Mouse (Mus musculus) liver, embryonic 11.5 days (tissue): ENCODE results near the gene Ankzf1. TPM values are rescaled to one million over a fixed set of nuclear protein-coding genes. Genes with fewer than 3 reads are reported as not detected.

Experiments
- ATAC-seq: fragments of 200-750 bp; cut with Nextera tagmentation; replicated peaks from 2 replicates; pipeline ENCODE4 v1.8.0; 2017; ENCODE audit warnings: moderate number of reproducible peaks, mild to moderate bottlenecking, moderate TSS enrichment, moderate library complexity; ENCODE audit not compliant: low FRiP score
- DNase-seq: peaks from one replicate; pipeline ENCODE4 v3.0.0-alpha.2; 2017; ENCODE audit warnings: low spot score
- H3K27ac ChIP-seq: fragments of 300-500 bp; sonication (generic); 2 replicates; pipeline ENCODE4 v1.5.1; 2014; ENCODE audit warnings: mild to moderate bottlenecking, low read depth, low read length, control low read depth
- H3K27me3 ChIP-seq: fragments of 300-500 bp; sonication (generic); replicated peaks from 2 replicates; pipeline ENCODE4 v1.6.1; 2014; ENCODE audit warnings: low read length, mixed read lengths; ENCODE audit not compliant: control insufficient read depth, insufficient read depth
- H3K36me3 ChIP-seq: fragments of 300-500 bp; sonication (generic); 2 replicates; pipeline ENCODE4 v1.6.1; 2014; ENCODE audit warnings: mild to moderate bottlenecking, low read length, moderate library complexity, mixed read lengths; ENCODE audit not compliant: control insufficient read depth, insufficient read depth
- H3K4me1 ChIP-seq: fragments of 300-500 bp; sonication (generic); replicated peaks from 2 replicates; pipeline ENCODE4 v1.6.1; 2014; ENCODE audit warnings: low read length, mixed read lengths; ENCODE audit not compliant: control insufficient read depth, insufficient read depth
- H3K4me2 ChIP-seq: fragments of 300-500 bp; sonication (generic); 2 replicates; pipeline ENCODE4 v1.6.1; 2014; ENCODE audit warnings: mild to moderate bottlenecking, control low read depth, moderate library complexity
- H3K4me3 ChIP-seq: fragments of 300-500 bp; sonication (generic); 2 replicates; pipeline ENCODE4 v1.5.1; 2014; ENCODE audit warnings: low read depth, low read length, control low read depth
- H3K9ac ChIP-seq: fragments of 300-500 bp; sonication (generic); 2 replicates; pipeline ENCODE4 v1.6.1; 2014; ENCODE audit warnings: low read depth, low read length, control low read depth
- H3K9me3 ChIP-seq: fragments of 300-500 bp; sonication (generic); 2 replicates; pipeline ENCODE4 v1.6.1; 2016; ENCODE audit warnings: low read length, inconsistent platforms, mixed read lengths; ENCODE audit not compliant: control insufficient read depth
- whole genome bisulfite sequencing: fragments of 180-500 bp; shearing (Covaris S2); extraction: QIAGEN DNeasy Blood & Tissue Kit; methylation state at CpG from one replicate; pipeline ENCODE4 v1.1.7; 2014; 5-methylcytosine and 5-hydroxymethylcytosine counted together
- polyA plus RNA-seq: library from polyadenylated mRNA; unstranded; fragments of >200 nt; fragmentation: Nextera tagmentation; extraction: Ambion mirVana; gene quantifications from 2 replicates; pipeline ENCODE4 v1.2.1, GENCODE M21; 2014

The Ankzf1 gene
- polyA plus RNA-seq, 1 experiment from 2014 or later: 21.5 TPM

DNA sequence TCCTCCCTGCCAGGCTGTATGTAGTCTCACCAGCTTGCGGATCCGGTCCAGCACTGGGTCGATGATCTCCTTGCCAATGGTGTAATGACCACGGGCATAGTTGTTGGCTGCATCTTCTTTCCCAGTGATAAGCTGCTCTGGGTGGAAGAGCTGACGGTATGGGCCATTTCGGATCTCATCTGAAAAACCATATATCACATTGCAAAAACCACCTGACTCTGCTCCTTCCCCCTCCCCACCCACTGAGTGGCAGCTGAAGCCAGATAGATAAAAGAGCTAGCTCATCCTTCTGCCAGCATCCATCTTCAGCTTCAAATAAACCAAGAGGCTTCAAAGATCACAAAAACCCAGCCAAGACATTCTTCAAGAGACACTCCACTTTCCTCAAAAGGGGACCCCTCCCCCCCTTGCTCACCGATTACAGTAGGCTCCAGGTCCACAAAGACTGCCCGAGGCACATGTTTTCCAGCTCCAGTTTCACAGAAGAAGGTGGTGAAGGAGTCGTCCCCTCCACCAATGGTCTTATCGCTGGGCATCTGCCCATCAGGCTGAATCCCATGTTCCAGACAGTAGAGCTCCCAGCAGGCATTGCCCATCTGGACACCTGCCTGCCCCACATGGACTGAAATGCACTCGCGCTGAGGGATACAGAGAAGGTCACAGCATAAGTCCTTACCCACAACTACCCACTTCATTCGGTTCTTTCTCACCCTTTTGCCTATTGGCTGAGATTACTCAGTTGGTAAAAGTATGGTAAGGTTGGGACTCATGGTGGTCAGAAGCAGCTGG, 25.0 kb downstream of the Ankzf1 start:
- Histone ChIP-seq H3K9me3 (no peaks in the 10 kb centered on the region), H3K4me3 (peak overlapping the region; percentile 75), H3K27ac (peak overlapping the region; percentile 63), H3K9ac (peak overlapping the region; percentile 69), H3K36me3 (peaks cover 31% of the 10 kb centered on the region), H3K4me2 (peak overlapping the region; percentile 100), H3K4me1 (peaks cover 54% of the 10 kb centered on the region), H3K27me3 (peaks cover 18% of the 10 kb centered on the region)
- no peak for DNase-seq
- 60% methylated on average over 13 of the region's 13 CpGs for WGBS
- ATAC-seq: peak; percentile 52

GRCm38 (mm10) chr1:75217893-75218226, 25.9 kb downstream of the Ankzf1 start:
- ATAC-seq (no peak), DNase-seq (no peak)
- H3K36me3 ChIP-seq: peaks cover 28% of the 10 kb centered on the region
- no peaks in the 10 kb centered on the region for H3K9me3 ChIP-seq
- H3K27me3 ChIP-seq: peaks cover 20% of the 10 kb centered on the region
- H3K4me2 ChIP-seq: peak overlapping the region; percentile 100
- peak overlapping the region; percentile 75 for H3K4me3 ChIP-seq
- H3K4me1 ChIP-seq: peaks cover 46% of the 10 kb centered on the region
- peak overlapping the region; percentile 69 for H3K9ac ChIP-seq
- peak overlapping the region; percentile 63 for H3K27ac ChIP-seq
- WGBS: 1% methylated on average over 6 of the region's 6 CpGs

DNA sequence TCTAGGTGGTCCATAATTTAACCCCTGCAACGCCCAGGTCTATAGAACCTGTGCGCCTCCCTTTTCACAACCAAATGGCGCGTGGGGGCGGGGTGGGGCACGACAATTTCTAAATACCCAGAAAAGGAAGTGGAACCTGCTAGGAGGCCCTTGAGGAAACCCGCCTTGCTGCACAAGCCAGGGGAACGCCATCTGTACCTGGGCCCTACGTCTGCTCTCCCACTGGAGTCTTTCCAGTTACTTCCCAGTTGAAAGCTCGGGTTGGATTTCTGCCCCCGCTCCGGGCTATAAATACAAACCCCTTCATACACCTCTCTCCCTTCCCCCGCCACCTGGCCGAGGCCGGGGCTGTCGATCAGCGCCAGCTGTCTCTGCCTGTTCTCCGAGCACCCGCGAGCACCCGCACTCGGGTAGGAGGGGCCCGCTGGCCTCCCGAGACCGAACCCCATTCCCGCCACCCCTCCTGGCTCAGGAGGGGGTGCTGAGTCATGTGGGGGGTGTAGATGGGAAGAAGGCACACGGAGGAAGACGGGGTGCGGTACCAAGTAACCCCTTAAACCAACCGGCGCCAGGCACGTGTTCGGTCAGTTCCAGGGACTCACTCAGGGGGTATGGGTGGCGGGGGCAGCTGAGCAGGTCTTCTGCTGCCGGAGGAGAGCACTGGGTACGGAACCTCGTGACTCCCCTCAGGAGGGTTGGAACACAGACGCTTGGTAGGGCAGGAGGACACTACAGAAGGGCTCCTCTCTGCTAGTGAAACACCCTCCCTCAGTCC, 26.5 kb downstream of the Ankzf1 start:
- peak; percentile 64 for DNase-seq
- WGBS: 1% methylated on average over 38 of the region's 38 CpGs
- peak; percentile 53 for ATAC-seq

GRCm38 (mm10) chr1:75219078-75219477, 27.1 kb downstream of the Ankzf1 start:
- H3K4me1 ChIP-seq: peaks cover 34% of the 10 kb centered on the region
- H3K36me3 ChIP-seq: peaks cover 16% of the 10 kb centered on the region
- peak overlapping the region; percentile 63 for H3K27ac ChIP-seq
- H3K27me3 ChIP-seq: peaks cover 20% of the 10 kb centered on the region
- peak overlapping the region; percentile 69 for H3K9ac ChIP-seq
- ATAC-seq (peak; percentile 89), DNase-seq (peak; percentile 87)
- no peaks in the 10 kb centered on the region for H3K9me3 ChIP-seq
- peak overlapping the region; percentile 100 for H3K4me2 ChIP-seq
- peak overlapping the region; percentile 75 for H3K4me3 ChIP-seq
- WGBS: under 1% methylated on average over 24 of the region's 24 CpGs

More for the DNA sequence above, 26.5 kb downstream of the Ankzf1 start:
- H3K27me3 ChIP-seq: peaks cover 20% of the 10 kb centered on the region
- peak overlapping the region; percentile 100 for H3K4me2 ChIP-seq
- H3K9me3 ChIP-seq: no peaks in the 10 kb centered on the region
- peak overlapping the region; percentile 63 for H3K27ac ChIP-seq
- peak overlapping the region; percentile 69 for H3K9ac ChIP-seq
- peaks cover 22% of the 10 kb centered on the region for H3K36me3 ChIP-seq
- peak overlapping the region; percentile 75 for H3K4me3 ChIP-seq
- H3K4me1 ChIP-seq: peaks cover 41% of the 10 kb centered on the region

DNA sequence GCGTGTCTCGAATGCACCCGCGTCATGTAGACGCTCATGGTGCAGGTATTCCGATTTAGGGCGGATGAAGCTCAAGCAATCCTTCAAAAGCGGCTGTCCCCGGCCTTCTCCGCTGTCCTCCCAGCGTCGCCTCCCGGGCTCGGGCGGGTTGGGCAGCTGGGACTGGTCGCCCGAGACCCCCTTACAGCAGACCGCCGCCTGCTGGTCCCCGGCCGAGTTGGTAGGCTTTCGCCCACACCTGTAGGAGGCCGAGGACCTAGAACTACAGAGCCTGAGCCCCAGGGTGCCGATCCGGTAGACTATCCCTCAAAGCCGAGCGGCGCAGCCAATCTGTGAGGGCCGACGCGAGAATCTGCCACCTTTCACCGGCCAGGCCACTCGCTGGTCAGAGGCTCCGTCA, 27.6 kb downstream of the Ankzf1 start, which contains the start of gene Tuba4a:
Gene Tuba4a (minus strand): TSS at position 335 of the 400 bp plus-strand sequence.
- 2% methylated on average over 34 of the region's 34 CpGs for WGBS
- DNase-seq (no peak), ATAC-seq (peak; percentile 13)
- Histone ChIP-seq H3K9ac (peak within 1 kb of the TSS; percentile 69), H3K4me3 (peak within 1 kb of the TSS; percentile 75), H3K27me3 (peaks cover 20% of the 10 kb centered on the region), H3K9me3 (no peaks in the 10 kb centered on the region), H3K27ac (peak within 1 kb of the TSS; percentile 63), H3K4me2 (peak within 1 kb of the TSS; percentile 100), H3K4me1 (peaks cover 31% of the 10 kb centered on the region), H3K36me3 (peaks cover 11% of the 10 kb centered on the region)

- ATAC-seq: no peak
- Histone ChIP-seq H3K9me3 (no peaks in the 10 kb centered on the region), H3K27me3 (peaks cover 20% of the 10 kb centered on the region), H3K36me3 (no peaks in the 10 kb centered on the region), H3K27ac (no peak overlapping the region), H3K9ac (no peak overlapping the region), H3K4me1 (peaks cover 19% of the 10 kb centered on the region), H3K4me2 (no peak overlapping the region), H3K4me3 (no peak overlapping the region)
- 79% methylated on average over 3 of the region's 3 CpGs for WGBS
- no peak for DNase-seq
Observed at GRCm38 (mm10) chr1:75221538-75221937, 29.6 kb downstream of the Ankzf1 start.

- Histone ChIP-seq H3K4me3 (no peak overlapping the region), H3K9me3 (no peaks in the 10 kb centered on the region), H3K27me3 (peaks cover 20% of the 10 kb centered on the region), H3K4me2 (no peak overlapping the region), H3K9ac (no peak overlapping the region), H3K4me1 (peaks cover 10% of the 10 kb centered on the region; the same call in 1 of the 2 replicates), H3K27ac (no peak overlapping the region), H3K36me3 (no peaks in the 10 kb centered on the region)
- DNase-seq (no peak), ATAC-seq (no peak)
- 75% methylated on average over 6 of the region's 6 CpGs for WGBS
Observed at GRCm38 (mm10) chr1:75222926-75223325, 31.0 kb downstream of the Ankzf1 start.

DNA sequence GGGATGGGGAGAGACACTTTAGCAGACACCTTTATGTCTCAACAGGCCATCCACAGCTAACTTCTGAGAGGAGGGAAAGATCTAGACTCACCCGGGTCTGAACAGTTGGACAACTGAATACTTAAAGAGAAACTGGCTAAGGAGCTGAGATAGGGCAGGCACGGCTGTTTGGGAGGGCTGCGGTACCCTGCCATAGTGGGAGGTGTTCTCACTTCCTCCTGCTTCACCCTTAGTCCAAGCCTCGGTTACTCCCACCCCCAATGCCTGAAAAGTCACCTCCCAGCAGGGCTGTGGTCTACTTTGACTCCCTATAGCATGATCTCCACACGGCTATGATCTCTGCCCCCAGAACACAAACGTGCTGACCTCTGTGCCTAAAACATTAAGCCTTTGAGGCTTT, 31.6 kb downstream of the Ankzf1 start:
- H3K9me3 ChIP-seq: no peaks in the 10 kb centered on the region
- no peak overlapping the region for H3K4me3 ChIP-seq
- H3K9ac ChIP-seq: no peak overlapping the region
- WGBS: 47% methylated on average over 6 of the region's 6 CpGs
- DNase-seq (no peak), ATAC-seq (no peak)
- H3K36me3 ChIP-seq: no peaks in the 10 kb centered on the region
- no peak overlapping the region for H3K27ac ChIP-seq
- H3K27me3 ChIP-seq: peaks cover 20% of the 10 kb centered on the region
- H3K4me2 ChIP-seq: no peak overlapping the region
- peaks cover 10% of the 10 kb centered on the region; the same call in 1 of the 2 replicates for H3K4me1 ChIP-seq
